Mouse (Mus musculus) common myeloid progenitor, adult 5-6 weeks (primary cell): Measurements from ENCODE around the gene Fmo2. TPM values are rescaled to one million over a fixed set of nuclear protein-coding genes. Genes with fewer than 3 reads are reported as not detected.
A peak's percentile ranks its signal among the peaks of the same experiment; 100 is the strongest.

Experiments
- ATAC-seq: replicated peaks from 2 replicates; pipeline ENCODE4 v1.8.0; 2016; ENCODE audit warnings: low read depth, mild to moderate bottlenecking, moderate TSS enrichment, inconsistent platforms; ENCODE audit not compliant: poor library complexity, severe bottlenecking
- total RNA-seq: library from RNA; stranded (forward); fragments of 200-1000, 187-1606 nt; gene quantifications from 2 replicates; pipeline ENCODE4 v1.2.3, GENCODE M21; 2017

Gene Fmo2
- total RNA-seq: not detected in 2 replicates

- no peak for ATAC-seq
These were observed at the start of gene Fmo2 for GRCm38 (mm10) chr1:162897838-162898811. Fmo2 (minus strand) TSS chr1:162898726.

GRCm38 (mm10) chr1:162947934-162948333, 49.4 kb upstream of the Fmo2 start:
- no peak for ATAC-seq

DNA sequence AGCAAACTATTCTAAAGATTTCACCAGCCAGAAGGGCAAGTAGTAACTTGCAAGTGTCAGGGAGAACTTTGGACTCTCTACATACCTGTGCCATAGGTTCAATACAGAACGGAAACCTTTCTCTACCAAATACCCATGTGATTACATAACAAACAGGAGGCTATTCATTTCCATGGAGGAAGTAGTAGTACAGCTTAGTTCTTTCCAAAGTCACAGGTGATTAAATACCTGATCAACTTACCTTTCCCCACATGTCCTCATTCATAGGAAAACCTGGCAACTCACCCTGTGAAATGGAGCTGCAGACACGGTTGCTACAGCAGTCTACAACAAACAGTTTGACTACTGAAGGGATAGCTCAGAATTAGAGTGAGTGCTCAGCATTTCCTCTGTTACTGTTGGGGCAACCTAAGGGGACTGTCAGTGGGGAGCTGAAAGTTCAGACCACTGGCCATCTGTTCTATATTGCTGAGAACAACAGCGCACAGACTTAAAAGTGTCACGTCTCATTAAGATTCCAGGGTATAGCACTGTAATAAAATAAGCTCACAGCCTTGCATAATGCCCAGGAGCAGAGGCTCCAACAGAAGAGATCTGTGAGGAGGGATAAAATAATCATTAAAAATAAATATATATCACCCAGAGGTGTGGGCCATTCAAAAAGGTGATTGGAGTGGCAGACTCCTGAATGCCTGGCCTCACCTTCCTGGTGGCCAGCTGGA, 48.5 kb upstream of the Fmo2 start:
- ATAC-seq: no peak

GRCm38 (mm10) chr1:162943700-162944099, 45.2 kb upstream of the Fmo2 start:
- 0 out of 2 replicates have a peak, but pooled peaks have one; percentile 39 for ATAC-seq

GRCm38 (mm10) chr1:162938696-162939351, 40.3 kb upstream of the Fmo2 start:
- no peak for ATAC-seq

GRCm38 (mm10) chr1:162937970-162938695, 39.6 kb upstream of the Fmo2 start:
- ATAC-seq: no peak

DNA sequence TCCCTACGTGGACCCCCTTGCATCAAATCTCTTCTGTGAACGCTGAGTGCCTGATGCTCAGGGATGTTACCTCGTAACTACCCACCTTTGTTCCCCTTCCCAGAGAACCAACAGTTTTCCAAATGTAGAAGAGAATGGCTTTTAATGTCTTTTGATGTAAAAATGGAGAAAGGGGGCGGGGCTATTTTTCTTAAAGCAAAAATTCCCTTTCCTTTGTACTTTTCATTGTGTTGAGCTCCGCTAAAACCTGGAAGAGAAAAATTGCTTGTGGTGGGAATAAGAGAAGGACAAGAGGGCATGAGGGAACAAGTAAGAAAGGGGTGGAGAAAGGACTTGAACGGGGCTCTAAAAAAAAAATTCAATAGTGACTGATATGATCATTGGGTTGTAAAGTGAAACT, 38.9 kb upstream of the Fmo2 start, which contains the start of gene Fmo6:
TSS of gene Fmo6 (minus strand) at position 101 of the 400 bp plus-strand sequence.
- ATAC-seq: no peak

- no peak for ATAC-seq
These were observed 36.0 kb upstream of the Fmo2 start for GRCm38 (mm10) chr1:162934374-162935012.

GRCm38 (mm10) chr1:162932386-162932785, 33.9 kb upstream of the Fmo2 start:
- ATAC-seq: no peak

DNA sequence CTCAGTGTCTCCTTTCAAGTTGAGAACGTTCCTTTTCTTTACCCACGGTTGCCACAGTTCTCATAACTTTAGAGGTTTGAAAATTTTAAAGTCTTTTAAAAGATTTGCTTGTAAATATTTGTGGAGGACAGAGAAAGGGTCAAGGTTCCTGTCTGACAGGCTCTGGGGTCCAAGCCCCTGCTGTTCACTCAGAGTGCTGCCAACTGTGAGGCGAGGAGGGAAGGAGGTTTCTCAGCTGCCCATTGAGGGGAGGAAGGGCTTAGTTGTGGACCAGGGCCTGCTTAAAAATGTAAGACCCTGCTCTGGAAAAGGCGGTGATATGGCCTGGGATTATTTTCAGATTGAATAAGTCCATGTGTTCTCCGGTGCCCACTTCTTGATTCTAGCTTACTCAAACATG, 33.4 kb upstream of the Fmo2 start:
- ATAC-seq: no peak

DNA sequence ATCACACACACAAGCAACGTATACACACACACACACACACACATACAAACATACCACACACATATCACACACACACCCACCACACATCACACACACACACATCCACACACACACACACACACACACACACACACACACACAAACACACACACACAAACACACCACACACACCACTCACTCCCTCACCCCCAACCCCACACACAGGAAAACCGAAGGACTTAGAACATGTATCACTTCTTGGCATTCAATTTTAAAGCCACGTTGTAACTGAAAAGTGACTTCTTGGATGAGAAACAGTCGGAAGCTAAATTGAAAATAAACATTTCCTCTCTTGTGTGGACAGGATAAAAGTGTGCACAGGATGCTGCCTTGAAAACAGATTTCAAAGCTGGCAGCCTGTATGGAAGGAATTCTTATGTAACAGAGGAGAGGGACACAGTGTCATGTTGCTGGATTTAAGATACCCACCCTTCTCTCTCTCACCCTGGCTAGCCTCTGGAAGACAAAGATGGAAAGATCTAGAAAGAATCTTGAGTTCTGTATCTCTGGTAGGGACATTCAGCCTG, 32.9 kb upstream of the Fmo2 start:
- no peak for ATAC-seq

DNA sequence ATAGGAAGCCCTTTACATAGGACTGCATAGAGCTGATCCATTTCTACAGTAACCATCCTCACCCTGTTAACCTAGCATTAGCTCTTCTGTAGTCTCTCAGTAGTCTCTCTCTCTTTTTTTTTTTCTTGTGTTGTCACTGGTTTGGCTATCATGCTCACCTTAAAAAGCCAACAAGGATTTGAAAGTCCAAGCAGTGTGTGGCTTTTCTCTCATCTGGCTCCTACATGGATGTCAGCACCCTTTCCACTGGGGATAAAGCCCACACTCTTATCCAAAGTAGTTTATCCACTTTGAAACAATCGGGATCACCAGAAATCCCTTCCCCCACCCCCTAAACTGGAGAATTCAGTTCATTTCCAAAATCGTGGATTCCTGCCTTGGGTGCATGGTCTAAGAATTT, 32.1 kb upstream of the Fmo2 start:
- ATAC-seq: no peak

- ATAC-seq: no peak
These were observed 30.6 kb upstream of the Fmo2 start for GRCm38 (mm10) chr1:162929146-162929545.

DNA sequence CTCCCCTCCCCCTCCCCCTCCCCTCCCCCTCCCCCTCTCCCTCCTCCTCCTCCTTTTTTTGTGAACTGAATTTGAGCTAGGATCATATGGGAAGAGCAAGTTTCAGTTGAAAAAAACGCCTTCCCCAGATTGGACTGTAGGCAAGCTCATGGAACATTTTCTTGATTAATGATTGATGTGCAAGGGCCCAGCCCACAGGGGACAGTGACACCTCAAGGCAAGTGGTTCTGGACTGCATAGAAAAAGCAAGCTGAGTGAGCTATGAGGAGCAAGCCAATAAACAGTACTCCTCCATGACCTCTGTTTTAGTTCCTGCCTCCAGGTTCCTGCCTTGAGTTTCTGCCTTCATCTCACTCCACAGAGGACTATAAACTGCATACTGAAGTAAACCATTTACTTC, 26.6 kb upstream of the Fmo2 start:
- ATAC-seq: no peak

- no peak for ATAC-seq
These were observed 18.1 kb upstream of the Fmo2 start for GRCm38 (mm10) chr1:162916661-162917060.

DNA sequence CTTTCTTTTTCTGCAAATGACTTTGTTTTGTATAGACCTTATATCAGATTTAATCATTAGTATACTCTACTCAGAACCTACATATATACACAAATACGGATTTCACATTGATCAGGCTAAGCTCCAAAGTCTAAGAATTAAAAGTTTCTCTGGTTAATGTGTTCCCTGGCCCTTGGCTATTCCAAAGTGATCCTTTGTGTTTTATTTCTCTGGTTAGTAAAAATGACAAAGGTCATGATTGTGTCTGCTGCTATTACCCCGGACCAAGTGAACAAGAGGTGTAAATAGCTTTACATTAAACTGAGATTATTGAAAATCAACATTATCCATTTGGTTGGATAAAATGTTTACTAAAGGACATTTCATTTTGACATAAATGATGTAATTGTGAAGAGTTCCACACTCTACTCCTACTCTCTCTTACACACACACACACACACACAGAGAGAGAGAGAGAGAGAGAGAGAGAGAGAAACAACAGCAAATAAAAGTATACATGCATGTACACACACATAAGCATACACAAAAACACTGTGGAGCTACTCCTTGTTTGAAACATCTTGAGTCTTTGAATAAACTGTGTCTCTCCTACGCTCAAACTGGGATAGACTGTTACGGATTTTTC, 16.5 kb upstream of the Fmo2 start:
- no peak for ATAC-seq

DNA sequence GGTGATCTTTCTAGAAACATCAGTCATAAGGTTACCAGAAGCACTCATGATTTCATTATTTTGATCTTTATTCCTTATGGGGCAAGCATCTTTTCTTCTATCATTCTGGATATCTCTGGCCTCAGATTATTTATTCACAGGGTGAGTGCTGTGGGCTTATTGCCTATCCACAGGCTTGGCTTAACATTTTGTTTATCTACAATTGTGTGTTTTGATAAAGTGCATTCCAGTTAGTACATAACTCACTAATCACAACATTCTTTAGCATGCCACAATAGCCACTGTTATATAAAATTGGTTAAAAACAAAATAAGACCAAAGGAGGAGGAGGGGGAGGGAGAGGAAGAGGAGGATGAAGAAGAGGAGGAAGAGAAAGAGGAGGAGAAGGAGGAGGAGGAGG, 13.6 kb upstream of the Fmo2 start:
- no peak for ATAC-seq

DNA sequence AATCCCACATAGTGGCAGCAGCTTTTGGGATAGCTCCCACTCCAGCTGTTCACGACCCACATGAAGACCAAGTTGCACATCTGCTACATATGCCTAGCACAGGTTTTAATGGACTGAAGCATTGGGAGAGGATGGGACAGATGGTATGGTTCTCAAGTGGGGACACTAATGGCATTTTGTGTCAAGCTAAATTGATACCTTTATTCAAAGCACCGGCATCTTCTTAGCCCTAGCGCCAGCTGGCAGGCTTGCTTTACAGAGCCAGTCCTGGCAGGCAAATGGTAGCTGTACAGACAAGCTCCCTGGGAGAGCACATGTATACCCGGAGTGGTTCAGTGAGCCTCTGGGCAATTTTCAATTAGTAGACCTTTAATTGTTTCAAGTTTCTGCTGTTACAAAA, 3.4 kb upstream of the Fmo2 start:
- ATAC-seq: no peak

GRCm38 (mm10) chr1:162895900-162896299, 2.6 kb downstream of the Fmo2 start:
- peak; percentile 78 for ATAC-seq
